In genomic region chr17:64630506-64630905, GRCm38 (mm10) we compare ENCODE assay signal across 8 mouse cellular contexts.
"Had no signal": no experiment of that assay in that cellular context is flagged by ENCODE, and none has a peak within 500 bp of the region (broad histone marks: within the 10 kb centered on the region; RNA-seq: fewer than 3 reads in every experiment).

No protein-coding gene starts in this region.

- ATAC-seq: midbrain, embryonic 16.5 days had no signal

- DNase-seq: kidney, adult 11 months; kidney, adult 9 months; kidney, postnatal 14 days; left cerebral cortex, postnatal 4 days; lung, adult 18-20 months; right cerebral cortex, postnatal 4 days; thymus, postnatal 14 days had no signal
